Mouse (Mus musculus): ENCODE measurements around the gene Nemf.

- no peak for TF ChIP-seq POLR2A (IDR thresholded peaks at IDR 0.05; ENCODE audit: borderline replicate concordance, control insufficient read depth, low read depth, low read length)
- no peak for TF ChIP-seq CTCF (IDR thresholded peaks at IDR 0.05; ENCODE audit: control insufficient read depth, insufficient read depth, low read length)
These were observed 88.0 kb downstream of the Nemf start for GRCm38 (mm10) chr12:69268956-69269355.

All from bone marrow, adult 2 months (tissue).